Mouse (Mus musculus) left cerebral cortex, adult 2 months (tissue): ENCODE results near the gene Atp2b2. TPM values are rescaled to one million over a fixed set of nuclear protein-coding genes. Genes with fewer than 3 reads are reported as not detected.

Source experiments
- DNase-seq, 2 experiments: peaks; one replicate each; pipeline ENCODE4 v3.0.0; 2021 to 2022; ENCODE audit warnings: low spot score in 2 of 2, mixed read lengths in 1 of 2; ENCODE audit errors: extremely low spot score in 1 of 2
- H3K27ac ChIP-seq: fragments of 200-600 bp; 2 replicates; pipeline ENCODE4 v1.8.1; 2022
- H3K4me3 ChIP-seq: fragments of 200-600 bp; 2 replicates; pipeline ENCODE4 v1.8.1; 2022
- CTCF ChIP-seq: fragments of 200-600 bp; IDR thresholded peaks from 2 replicates; pipeline ENCODE4 v1.8.1; 2022; ENCODE audit warnings: antibody characterized with exemption, mild to moderate bottlenecking, moderate library complexity
- intact Hi-C: fragments of 180-260 bp; cut with DNase I; formaldehyde crosslinking; loops from one replicate; pipeline ENCODE4 v1.15.1; 2025
- total RNA-seq, 2 experiments: library from RNA; stranded (reverse); gene quantifications; 2 replicates each; pipeline ENCODE4 v1.2.3; 2021

The Atp2b2 gene
- total RNA-seq, 2 experiments from 2014 or later = 729 to 754 TPM

DNA sequence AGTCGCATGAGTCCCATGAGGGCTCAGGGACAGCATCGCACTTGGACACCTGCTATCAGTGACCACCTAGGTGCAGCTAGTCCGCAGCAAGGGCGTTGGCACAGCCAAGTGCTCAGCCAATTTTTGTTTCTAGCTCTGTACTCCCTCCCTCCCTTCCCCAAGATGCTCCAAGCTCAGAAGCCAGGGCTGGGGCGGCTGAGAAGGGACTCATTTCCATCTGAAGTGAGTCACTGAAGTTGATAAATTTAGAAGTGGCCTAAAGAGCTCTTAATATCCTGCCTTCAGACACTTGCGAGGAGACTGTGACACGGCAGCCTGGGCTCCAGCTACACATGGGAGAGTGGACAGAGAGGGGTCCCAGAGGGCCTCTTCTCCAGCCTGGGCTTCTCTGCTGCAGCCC, 160.0 kb downstream of the Atp2b2 start:
- no peak for DNase-seq
- peak overlapping the region; percentile 86 for H3K27ac ChIP-seq
- intact Hi-C loops = no loop called here
- peak overlapping the region; percentile 26 for H3K4me3 ChIP-seq
- TF ChIP-seq CTCF = no peak

DNA sequence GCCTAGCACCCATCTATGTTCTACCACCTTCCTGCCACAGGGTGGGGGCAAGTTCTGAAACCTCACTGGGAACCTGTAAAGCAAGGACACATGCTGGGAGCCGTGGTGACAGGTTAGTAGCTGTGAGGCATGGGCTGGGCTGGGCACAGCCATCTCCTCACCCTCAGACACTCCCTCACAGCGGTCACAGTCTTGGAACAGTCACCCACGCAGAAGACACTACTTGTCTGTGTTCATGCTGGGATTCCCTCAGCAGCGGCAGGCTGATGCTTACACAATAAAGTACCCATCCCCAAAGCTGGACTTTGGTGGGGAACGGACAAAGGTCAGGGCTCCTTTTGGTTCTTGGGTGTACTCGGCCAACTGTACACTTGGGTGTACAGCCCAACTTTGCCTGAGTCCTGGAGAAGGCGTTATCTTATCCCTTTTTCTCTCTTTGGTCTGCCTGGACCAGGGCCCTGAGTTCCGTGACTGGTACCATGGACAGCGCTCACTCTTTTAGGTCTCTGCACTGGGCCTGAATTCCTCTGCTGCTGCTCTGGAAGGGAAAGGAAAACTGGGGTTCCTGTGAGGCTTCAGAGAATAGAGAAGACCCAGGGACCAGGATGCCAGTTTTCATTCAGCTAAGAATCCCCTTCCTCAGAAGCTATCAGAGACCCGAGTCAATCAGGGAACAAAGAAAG, 160.7 kb downstream of the Atp2b2 start:
- intact Hi-C loops = no loop called here
- no peak for TF ChIP-seq CTCF
- peak overlapping the region; percentile 26 for H3K4me3 ChIP-seq
- DNase-seq = no peak
- peak overlapping the region; percentile 86 for H3K27ac ChIP-seq

DNA sequence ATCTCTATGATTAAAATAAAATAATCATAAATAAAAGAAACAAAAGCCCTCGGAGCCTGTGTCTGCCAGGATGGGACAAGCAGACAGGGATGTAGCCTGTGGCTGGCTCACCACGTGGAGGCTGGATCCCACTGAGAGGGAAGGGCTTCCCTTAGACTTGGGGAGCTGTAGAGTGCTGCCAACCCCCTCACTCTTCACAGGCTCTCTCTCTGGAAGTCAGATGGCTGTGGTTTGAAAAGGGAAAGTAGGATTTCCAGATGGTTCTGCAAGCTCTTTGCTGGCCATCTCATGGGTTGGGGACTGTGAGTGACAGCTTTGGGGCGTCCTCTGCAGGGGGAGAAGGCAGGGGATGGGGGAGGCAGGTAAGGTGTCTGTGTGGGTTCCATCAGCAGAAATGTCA, 163.0 kb downstream of the Atp2b2 start:
- no peak for DNase-seq

DNA sequence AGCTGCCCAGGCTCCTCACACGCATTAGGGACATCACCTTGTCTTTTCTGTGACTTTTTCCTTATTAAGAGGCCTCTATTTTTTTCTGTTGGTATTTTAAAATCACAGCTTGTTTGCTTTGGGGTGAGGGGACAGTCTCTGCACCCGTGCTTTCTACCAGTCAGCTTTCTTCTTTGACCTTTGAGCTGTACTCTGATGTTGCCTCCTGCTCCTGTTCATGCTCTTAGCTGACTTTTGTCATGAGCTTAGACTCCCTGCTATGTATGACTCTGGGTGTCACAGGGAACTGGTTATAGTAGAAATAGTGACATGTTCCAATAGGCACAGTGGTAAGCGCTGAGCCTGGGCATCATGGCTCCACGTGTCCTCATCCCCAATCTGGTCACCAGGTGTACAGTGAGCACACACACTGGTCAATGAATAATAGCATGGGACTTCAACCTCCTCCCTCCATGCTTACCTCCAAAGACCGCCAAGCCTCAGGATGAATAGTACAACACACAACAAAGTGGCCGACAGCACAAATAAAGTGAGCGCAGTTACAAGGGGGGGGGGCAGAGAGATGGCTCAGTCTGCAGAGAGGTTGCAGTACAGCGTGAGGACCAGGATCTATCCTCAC, 163.8 kb downstream of the Atp2b2 start:
- Histone ChIP-seq H3K27ac (no peak overlapping the region), H3K4me3 (no peak overlapping the region)
- TF ChIP-seq CTCF = no peak
- DNase-seq = no peak
- intact Hi-C loops = no loop called here

More for the DNA sequence above, 163.0 kb downstream of the Atp2b2 start:
- TF ChIP-seq CTCF = no peak
- Histone ChIP-seq H3K4me3 (no peak overlapping the region), H3K27ac (peak overlapping the region; percentile 86)
- intact Hi-C loops = no loop called here

DNA sequence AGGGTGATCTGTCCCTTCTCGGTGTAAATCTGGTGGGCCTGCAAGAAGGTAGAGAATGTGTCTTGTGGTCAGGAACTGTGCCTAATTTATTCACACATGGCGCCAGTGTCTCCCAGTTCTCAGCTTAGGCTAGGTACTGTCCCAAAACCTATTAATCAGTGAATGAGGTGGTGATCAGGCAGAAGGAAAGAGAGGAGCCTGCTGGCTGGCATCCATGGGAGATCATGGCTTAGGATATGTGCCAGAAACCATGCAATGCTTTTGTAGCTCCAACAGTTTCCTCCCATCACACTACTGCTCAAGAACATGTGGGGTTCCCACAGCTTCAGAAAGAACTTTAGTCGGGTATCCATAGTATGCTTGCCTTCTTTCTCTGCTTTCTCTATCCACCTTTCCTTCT, 165.8 kb downstream of the Atp2b2 start:
- TF ChIP-seq CTCF = no peak
- no peak overlapping the region; the same call in 1 of the 2 replicates for H3K27ac ChIP-seq
- H3K4me3 ChIP-seq = no peak overlapping the region
- intact Hi-C loops = no loop called here
- no peak for DNase-seq

DNA sequence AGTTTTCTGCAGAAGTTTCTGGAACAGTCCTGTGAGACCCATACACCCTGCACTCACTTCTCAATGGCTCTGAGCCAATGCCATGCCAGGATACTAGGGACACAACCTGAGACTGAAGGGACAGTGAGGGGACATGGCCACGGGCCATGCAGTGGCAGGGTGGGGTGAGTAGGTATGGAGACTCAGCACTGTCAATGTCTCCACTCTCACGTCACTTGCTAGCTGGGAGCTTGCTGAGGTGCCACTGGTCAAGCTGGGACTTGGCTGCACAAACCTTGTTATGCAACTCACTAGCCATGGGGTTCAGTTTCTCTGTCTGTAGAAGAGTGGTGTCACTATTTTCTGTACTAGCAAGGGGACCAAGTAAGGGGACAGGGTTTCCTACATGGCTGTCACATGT, 167.2 kb downstream of the Atp2b2 start:
- DNase-seq = no peak
- no peak for TF ChIP-seq CTCF
- H3K4me3 ChIP-seq = no peak overlapping the region
- H3K27ac ChIP-seq = peak overlapping the region; percentile 33; the same call in 1 of the 2 replicates
- intact Hi-C loops = no loop called here

DNA sequence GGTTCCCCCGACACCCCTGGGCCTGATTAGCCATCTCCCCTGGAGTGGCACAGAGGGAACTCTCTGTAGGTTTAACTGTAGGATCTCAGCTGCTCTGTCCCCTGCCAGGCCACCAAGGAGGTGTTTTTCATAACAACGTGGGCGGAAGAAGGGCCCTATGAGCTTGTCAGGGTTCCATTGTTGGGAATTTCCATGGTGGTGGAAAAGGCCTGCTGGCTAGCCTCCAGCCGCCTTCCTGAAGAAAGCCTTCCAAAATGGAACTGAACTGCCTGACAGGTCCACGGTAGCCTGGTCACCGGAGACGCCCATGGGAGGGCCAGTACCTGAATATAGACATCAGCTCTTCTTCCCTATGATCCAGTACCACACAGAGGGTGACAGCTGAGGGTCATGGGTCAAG, 169.8 kb downstream of the Atp2b2 start:
- intact Hi-C loops = no loop called here
- H3K27ac ChIP-seq = peak overlapping the region; percentile 66
- TF ChIP-seq CTCF = no peak
- no peak overlapping the region for H3K4me3 ChIP-seq
- DNase-seq = no peak

DNA sequence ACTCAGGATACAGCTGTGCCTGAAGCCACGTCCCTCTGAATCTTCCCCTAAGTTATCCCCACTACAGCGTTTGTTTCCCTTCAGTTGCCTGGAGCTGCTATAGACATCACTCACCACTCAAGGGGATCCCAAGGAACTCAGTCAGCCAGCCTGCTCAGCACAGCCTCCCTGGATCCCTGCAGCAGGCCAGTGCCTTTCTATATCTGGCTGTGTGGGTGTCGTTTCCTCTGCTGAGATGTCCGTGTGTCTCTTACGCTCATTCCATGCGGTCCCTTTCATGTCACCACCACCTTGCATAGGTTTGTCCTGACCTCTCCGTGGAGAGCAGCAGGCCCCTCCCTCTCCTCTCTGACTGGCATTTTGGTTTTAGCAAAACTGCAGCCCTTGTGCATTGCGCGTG, 171.6 kb downstream of the Atp2b2 start:
- no peak for DNase-seq
- Histone ChIP-seq H3K27ac (0 out of 2 replicates have a peak overlapping the region, but pooled peaks have one; percentile 28), H3K4me3 (no peak overlapping the region)
- intact Hi-C loops = no loop called here
- no peak for TF ChIP-seq CTCF

DNA sequence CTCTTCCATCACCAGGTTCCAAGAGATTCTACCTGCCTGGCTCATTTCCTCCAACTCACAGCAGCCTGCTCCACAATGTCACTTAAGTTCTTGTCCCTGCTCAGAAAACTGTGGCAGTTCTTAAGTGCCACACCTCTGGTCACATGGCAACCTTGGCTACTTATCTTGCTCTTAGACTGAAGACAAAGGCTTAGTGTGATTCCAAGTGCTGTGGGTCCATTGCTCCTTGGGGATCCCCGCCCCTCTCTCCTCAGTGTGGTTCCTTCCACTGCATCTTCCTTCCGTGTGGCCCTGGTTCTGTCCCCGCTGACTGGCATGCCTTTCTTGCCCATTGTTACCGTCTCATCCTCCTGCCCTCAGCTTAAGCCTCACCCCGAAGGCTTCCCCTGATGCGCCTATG, 173.9 kb downstream of the Atp2b2 start:
- intact Hi-C loops = no loop called here
- no peak overlapping the region for H3K4me3 ChIP-seq
- H3K27ac ChIP-seq = peak overlapping the region; percentile 44
- TF ChIP-seq CTCF = no peak
- DNase-seq = no peak

DNA sequence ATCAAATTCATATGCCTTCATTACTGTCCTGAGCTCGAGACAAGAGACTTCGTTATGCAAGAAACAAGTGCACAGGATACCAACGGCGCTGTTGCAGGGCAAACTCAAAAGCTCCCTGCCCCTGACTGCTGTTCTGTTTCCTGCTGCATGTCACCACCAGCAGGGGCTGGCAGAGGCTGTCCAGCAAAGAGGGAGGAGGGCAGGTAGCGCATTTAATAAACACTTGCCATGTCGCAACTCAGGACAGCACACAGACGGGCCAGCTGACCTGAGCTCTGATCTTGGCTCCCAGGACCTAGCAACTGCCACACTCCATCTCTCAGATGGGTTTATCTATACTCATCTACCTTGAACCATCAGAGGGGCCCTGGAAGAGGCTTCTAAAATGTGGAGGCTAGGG, 176.7 kb downstream of the Atp2b2 start:
- DNase-seq = no peak
- Histone ChIP-seq H3K4me3 (no peak overlapping the region), H3K27ac (peak overlapping the region; percentile 78)
- intact Hi-C loops = no loop called here
- TF ChIP-seq CTCF = no peak; the same call in 1 of the 2 replicates

DNA sequence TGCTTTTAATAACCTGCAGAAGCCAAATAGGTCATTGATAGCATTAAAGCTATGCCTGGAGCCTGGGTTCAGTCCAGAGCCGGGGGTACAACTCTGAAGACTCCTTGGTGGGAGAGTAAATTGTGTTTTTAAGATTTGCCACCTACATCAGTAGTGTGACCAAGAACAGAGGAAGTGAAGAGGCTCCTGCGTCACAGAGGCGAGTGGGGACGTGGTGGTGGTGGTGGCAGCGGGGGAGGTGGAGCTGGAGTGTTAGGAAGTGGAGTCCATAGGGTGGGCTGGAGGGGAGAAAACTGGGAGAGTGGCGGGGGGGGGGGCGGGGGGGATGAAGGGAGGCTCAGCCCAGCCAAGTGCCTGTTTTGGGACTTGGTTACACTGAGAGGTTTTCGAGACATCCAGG, 177.6 kb downstream of the Atp2b2 start:
- Histone ChIP-seq H3K4me3 (no peak overlapping the region), H3K27ac (peak overlapping the region; percentile 78)
- TF ChIP-seq CTCF = no peak
- intact Hi-C loops = no loop called here
- DNase-seq = no peak

DNA sequence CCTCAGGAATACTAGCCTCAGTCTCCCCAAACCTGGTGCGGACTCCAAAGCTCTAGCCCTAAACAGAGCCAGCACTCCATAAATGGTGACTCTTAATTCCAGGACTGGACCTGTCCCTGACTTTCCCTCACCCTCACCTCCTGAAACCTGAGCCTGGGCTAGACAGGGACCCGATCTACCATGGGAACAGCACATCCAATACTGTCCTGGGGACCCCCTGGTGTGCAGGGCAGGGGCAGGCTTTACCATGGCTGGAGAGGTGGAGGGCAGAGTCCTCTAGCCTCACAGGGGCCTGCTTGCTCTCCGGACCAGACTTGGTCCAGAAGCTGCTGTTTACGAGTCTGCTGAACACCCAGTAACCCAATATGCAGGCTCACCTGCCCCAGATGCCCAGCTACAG, 179.5 kb downstream of the Atp2b2 start:
- H3K4me3 ChIP-seq = no peak overlapping the region
- H3K27ac ChIP-seq = peak overlapping the region; percentile 40; the same call in 1 of the 2 replicates
- intact Hi-C loops = no loop called here
- TF ChIP-seq CTCF = no peak
- DNase-seq = no peak

DNA sequence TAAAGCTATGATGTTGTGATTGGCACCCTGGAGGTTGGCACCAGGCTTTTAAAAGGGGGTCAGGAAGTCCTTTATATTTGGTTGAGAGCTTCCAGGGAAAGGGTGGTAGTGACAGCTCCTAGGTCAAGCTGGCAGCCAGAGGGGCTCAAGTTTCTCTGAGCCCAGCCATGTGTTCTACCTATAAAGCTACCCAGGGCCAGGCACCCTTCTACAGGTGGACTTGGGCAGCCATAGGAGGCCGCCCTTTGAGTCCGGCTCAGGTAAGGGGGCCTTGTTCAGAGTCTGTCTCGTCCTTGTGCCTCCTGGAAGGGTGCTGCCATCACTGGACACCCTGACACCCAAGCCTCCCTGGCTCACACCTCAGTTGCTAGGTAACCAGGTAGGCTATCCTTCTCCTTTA, 180.5 kb downstream of the Atp2b2 start:
- no peak for DNase-seq
- Histone ChIP-seq H3K4me3 (no peak overlapping the region), H3K27ac (peak overlapping the region; percentile 44)
- no peak for TF ChIP-seq CTCF
- intact Hi-C loops = no loop called here
